Mouse (Mus musculus): ENCODE results near the gene Ubash3a. TPM values are rescaled to one million over a fixed set of nuclear protein-coding genes. Genes with fewer than 3 reads are reported as not detected.

The Ubash3a gene
- total RNA-seq, 2 experiments from 2014 or later, result 0.41 TPM; not detected in 1

DNA sequence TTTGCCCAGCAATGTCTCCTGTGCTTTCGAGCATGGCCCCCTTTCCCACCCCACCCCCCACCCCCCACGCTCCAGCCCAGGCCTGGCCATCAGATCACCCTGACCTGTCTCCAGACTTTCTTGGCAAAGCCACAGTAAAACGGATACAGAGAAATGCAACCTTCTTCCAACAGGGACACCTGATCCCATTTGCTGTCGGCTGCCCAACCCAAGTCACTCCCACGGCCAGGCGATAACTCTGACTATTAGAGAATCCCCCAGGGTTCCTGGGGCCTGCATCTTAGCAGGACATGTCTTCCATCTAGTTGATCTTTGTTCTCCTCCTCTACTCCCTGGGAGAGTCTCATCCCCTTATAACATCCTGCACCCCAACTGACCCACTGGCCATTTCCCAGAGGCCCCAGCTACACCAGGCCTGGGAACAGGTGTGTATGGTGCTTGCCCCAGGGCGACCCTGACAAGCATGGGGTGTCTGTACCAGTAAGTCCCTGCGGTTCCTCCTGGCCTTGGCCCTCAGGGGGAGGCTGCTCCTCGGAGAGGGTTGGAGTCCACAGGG is 50.7 kb downstream of the Ubash3a start:
- intact Hi-C loops (cut with DNase I), result no loop called here
- DNase-seq, result peak; percentile 56 to 58

DNA sequence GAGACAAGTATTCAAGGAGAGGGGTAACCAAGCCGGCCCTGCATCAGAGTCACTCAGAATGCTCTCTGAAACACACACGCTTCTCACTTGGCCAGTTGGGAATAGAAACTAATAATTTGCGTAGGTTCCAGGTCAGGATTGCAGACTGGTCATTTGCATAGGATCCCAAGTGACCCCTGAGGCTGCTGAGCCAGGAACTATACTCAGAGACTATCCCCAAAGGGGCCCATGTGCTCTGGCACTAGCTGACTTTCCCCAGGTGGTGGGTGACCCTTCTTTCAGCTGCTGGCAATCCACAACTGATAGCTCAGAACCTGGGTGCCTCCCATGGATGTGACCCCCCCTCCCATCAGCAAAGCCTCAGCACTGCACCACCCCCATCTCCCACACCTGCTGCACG is 51.5 kb downstream of the Ubash3a start:
- intact Hi-C loops (cut with DNase I), result no loop called here
- DNase-seq, result peak in 1 of 2 experiments; percentile 14

DNA sequence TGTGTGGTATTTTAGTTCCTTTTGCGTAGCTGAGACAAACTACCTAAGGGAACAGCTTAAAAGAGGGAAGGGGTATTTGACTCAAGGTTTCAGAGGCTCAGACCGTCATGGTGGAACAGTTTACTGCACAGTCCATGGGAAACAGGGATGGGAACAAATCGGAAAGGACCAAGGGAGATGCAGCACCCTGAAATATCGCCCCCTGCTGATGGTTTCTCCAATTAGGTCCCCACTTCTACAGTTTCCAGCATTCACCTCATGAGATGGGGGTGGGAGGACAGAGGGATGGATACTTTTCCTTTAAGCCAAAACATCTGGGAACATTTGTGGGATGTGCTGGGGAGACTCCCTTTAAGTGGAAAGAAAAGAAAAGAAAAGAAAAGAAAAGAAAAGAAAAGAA is 52.2 kb downstream of the Ubash3a start:
- DNase-seq, result peak in 1 of 2 experiments; percentile 9
- intact Hi-C loops (cut with DNase I), result no loop called here

DNA sequence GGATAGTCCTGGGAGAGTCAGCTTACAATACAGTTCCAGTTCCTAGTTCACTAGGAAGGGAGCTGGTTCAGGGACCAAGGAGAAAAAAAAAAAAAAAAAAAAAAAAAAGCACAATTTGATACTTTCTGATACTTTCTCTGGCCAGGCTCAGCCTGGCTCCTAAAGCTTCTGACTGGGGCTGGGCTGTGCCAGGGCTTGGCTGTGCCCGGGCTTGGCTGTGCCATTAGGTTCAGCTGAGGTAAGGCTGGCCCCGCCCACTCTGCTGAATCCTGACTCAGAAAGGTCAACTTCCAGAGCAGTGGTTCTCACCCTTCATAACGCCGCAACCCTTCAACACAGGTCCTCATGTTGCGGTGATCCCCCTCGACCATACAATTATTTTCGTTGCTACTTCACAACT is 52.8 kb downstream of the Ubash3a start:
- intact Hi-C loops (cut with DNase I), result no loop called here
- DNase-seq, result peak; percentile 86 to 87

DNA sequence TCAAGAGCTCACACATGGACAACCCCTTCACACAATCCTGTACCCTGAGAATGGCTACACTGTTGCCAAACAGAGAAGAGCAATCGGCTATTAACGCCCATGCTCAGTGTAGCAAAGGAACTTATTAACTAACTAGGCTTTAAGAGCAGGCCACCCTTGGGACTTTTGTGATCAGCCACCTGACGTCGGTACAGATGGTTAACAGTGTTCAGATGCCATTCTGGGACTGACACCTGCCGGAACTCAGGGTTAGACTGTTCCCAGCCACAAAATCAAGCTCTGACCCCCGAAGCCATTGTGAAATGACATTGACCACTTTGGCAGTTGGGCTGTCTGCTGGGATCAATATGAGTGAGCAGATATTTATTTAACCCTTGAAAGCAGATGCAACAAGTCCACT is 53.7 kb downstream of the Ubash3a start:
- no peak for DNase-seq
- intact Hi-C loops (cut with DNase I), result no loop called here

DNA sequence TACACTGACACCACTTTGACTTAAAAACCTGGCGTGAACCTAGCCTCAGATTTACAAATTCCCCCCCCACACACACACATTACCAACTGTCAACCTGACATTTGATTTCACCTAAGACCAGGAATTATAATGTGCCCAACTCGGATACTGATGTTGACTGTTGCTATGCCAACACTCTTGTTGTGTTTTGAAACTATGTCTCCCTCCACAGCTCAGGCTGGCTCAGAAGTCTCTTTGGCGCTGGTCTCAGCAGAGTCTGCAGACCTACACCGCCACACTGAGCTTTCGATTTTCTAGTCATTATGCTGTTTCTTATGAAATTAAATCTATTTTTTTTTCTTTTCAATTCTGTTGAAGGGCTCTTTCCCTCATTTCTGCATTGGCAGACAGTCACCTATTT is 55.0 kb downstream of the Ubash3a start:
- intact Hi-C loops (cut with DNase I), result no loop called here
- peak in 1 of 2 experiments; percentile 15 for DNase-seq

DNA sequence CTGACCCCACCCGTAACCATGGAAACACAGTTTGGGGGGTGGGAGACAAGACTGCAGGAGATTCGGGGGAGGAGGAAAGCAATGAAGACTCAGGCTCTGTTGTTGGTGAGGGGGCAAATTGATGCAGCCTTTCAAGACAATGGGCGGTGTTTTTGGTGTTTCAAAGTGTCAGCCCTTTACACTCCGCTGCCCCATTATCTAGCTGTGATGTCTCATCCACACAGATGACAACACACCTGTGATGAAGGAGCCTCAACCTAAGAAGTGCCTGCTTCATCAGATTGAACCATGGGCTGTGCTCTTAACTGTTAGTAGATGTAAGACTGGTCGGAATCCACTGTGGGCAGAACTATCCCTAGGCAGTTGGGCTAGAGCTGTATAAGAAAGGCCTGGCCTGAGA is 56.1 kb downstream of the Ubash3a start:
- intact Hi-C loops (cut with DNase I), result no loop called here
- no peak for DNase-seq

DNA sequence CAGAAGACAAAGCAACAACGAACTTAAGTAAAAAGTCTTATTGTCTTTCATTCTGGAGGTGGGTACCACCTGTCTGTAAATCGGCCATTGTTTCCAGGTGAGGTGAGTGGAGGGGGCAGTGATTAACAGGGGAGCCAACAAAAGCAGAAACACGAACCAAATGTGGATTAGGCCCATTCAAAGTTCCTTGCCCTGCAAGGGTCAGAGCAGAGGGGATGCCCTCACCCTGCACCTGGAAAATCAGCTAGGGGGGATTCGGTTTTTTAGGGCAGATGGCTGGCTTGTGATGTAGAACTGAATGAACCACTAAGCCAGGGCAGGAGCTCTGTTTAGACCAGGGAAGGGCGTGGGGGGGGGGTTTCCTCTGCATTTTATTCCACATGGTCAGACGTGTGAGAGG is 56.7 kb downstream of the Ubash3a start:
- no peak for DNase-seq
- intact Hi-C loops (cut with DNase I), result no loop called here

DNA sequence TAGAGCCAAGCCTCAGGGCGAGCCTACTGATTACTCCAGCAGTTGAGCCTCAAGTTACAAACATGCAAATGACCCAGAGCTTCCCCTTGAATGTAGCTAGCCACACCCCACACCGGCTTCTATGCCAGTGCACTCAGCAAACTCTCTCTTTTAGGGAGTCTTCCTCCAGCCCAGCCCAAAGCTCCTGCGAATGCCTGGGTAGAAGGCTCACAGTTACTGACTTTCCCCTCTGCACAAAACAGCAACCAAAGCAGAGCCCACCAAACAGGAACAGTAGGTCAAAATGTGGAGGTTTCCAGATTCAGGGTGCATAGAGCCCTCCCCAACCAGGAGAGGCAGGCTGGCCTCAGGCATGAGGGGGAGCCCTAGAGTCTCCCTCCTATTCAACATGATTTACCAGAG is 57.5 kb downstream of the Ubash3a start:
- intact Hi-C loops (cut with DNase I), result no loop called here
- no peak for DNase-seq

DNA sequence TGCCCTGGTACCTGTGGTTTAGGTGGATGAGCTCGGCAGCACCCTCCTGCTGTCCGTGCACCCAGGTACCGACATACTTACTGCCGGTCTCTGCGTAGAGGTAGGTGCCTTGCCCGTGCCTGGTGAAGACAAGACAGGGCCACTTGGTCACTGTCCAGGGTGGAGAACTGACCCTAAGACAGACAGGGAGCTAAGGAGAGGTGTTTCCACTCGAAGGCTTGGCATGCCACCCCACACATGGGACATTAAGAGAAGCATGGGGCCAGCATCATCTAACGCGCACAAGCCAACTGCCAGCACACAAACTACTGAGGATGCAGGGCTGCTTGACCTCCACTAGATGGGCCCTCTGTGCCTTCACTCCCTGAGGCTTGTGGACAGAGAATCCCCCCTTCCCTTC is 58.2 kb downstream of the Ubash3a start:
- intact Hi-C loops (cut with DNase I), result no loop called here
- no peak for DNase-seq

DNA sequence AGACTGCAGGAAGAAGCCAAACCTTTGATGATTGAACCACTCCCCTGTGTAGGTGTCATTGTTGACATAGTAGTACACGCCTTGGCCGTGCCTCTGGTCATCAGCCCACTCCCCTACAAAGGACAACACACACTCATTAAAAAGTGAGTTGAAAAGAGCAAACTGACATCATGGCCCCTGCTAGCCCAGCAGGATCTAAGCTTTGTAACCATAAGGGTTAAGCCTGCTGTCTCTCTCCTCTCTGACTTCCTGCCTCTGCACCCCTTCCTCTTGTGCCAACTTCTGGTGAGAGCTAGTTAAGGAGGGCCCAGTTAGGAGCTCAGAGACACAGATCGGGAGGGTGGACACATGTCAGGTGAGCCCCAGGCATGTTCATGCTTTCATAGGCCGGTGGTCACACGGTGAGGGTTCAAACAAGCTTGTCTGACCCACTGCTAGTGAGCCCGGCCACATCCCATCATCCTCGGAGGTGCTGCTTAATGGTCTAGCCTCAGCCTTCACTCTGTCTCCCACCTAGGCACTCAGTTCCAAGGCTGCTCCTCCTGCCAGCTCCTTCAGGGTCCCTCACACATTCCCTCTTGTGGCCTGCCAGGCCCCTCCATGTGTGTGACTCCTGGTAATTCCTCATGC is 58.8 kb downstream of the Ubash3a start:
- DNase-seq, result no peak
- intact Hi-C loops (cut with DNase I), result no loop called here

DNA sequence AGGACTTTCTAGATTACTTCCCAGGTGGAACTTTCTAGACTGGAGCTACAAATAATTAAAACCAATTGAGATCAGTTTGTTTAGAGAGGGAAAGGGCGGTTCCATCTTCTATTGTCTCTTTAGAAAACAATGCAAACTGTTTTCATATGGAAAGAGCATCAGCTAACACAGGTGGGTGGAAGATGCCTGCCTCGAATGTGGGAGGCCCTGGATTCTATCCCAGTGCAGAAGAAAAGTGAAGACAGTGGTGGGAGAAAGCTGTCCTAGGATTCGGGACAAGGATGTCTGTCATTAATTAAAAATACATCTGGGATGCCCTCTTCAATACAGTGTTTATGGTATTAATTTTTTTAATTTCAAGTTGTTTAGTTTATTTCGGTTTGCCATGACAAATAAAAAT is 59.5 kb downstream of the Ubash3a start:
- no peak for DNase-seq
- intact Hi-C loops (cut with DNase I), result no loop called here

DNA sequence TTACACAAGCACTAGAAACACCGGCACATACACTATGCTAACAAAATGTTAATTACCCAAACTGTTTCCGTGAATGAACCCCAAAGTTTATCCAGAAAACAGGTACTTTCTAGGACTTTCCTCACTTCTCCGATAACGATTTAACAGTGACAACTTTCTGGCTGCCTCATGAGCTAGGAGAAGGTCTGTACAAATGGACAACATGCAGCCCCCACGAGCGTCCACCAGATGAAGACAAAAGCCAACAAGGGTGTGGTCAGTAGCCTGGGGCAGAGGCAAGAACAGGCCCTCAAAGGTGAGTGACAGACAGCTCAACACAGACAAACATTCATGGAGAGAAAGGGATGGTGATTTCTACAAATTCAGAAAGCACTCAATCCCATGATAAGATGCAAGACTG is 59.9 kb downstream of the Ubash3a start:
- no peak for DNase-seq
- intact Hi-C loops (cut with DNase I), result no loop called here

DNA sequence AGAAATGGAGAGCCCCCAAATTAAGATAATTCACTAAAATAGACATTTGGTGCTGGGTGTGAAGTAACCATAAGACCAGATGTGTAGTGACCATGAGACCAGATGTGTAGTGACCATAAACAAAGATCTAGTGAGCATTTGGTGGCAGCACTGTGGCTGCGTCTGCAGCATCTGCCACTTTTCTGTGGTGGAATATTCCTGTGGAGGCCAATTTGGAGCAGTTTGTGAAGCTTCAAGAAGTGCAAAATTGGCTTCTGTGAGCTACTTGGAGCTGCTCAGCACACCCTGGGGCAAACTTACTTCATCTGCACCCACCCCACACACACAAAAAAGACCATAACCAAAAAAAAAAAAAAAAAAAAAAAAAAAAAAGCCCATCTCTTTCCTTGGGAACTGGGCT is 60.3 kb downstream of the Ubash3a start:
- intact Hi-C loops (cut with DNase I), result no loop called here
- no peak for DNase-seq

DNA sequence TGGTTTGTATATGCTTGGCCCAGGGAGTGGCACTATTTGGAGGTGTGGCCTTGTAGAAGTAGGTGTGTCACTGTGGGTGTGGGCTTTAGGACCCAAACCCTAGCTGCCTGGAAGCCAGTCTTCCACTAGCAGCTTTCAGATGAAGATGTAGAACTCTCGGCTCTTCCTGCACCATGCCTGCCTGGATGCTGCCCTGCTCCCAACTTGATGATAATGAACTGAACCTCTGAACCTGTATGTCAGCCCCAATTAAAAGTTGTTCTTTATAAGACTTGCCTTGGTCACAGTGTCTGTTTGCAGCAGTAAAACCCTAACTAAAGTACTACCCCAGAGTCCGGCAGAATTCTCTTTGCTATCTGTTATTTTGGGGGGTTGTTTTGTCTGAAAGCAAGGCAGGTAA is 62.1 kb downstream of the Ubash3a start:
- intact Hi-C loops (cut with DNase I), result loop anchor here (1.0 to 2.0 kb wide), 2 partner anchors 15 to 22 kb away; no protein-coding TSS in a partner anchor

DNA sequence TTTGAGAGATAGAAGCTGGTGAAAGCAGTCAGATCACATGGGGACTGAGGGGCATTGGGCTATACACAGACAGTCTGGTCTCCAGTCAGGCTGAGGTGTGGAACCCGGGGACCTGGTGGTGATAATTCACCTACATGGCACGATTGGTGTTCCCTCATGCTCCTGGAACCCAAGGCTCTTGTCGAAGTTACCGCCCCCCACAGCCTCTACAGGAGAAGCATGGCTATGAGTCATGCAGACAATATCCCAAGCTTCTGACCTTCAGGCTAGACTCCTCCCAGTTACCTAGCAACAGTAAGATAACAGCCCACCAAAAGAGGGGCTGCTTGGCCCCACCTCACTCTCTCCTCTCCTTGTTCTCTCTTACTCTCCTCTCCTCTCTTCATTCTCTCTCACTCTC is 62.6 kb downstream of the Ubash3a start:
- DNase-seq, result peak in 1 of 2 experiments; percentile 2
- intact Hi-C loops (cut with DNase I), result loop anchor here (1.0 to 2.0 kb wide), 2 partner anchors 15 to 21 kb away; no protein-coding TSS in a partner anchor

More for the DNA sequence above, 62.1 kb downstream of the Ubash3a start:
- no peak for DNase-seq

DNA sequence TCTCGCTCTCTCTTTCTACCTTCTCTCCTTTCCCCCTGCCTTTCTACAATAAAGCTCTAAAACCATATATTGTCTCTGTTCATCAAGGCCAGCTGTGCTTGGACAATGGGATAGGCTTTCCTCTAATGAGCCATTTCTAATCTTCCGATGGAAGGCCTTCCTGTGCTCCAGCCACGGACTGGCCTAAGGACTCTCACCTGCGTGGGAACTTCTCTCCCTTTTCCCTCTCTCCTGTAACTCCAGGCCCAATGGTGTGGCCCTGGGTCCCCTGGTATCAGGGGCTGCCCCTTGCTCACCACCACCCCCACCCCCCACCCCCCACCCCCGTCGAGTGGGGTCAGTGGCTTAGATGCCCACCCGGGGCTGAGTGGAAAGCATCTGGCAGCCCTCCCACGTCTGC is 63.1 kb downstream of the Ubash3a start:
- intact Hi-C loops (cut with DNase I), result loop anchor here (1.0 to 2.0 kb wide), 2 partner anchors 16 to 21 kb away; no protein-coding TSS in a partner anchor
- DNase-seq, result peak in 1 of 2 experiments; percentile 3

DNA sequence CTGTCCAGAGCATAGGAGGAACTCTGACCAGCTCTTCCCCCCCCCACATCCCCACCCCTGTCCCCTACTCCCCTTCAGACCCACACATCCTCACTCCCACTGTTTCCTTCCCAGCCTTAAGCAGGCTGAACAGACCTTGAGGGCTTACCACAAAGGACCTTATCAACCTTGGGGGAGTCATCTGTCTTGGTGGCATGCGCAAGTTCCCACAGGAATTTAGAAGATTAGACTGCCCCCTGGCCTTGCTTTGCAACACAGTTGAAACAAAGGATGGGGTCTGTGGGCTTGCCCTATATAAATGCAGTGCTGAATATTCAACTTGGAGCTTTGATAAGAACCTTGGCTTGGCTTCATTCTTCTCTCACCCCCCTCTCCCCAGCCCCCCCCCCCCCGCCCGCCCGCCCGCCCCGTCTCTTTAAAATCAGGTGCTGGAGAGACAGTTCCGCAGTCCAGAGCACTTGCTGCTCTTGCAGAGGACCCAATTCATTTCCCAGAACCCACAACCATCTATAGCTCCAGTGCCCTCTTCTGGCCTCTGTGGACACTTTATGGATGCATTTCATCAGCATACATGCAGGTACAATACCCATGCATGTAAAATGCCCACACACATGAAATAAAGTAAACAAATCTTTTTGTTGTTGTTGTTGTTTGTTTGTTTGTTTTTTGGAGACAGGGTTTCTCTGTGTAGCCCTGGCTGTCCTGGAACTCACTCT is 63.6 kb downstream of the Ubash3a start:
- DNase-seq, result peak; percentile 4 to 8
- intact Hi-C loops (cut with DNase I), result loop anchor here (2.0 kb wide), 1 partner anchor 16 kb away; no protein-coding TSS in a partner anchor

DNA sequence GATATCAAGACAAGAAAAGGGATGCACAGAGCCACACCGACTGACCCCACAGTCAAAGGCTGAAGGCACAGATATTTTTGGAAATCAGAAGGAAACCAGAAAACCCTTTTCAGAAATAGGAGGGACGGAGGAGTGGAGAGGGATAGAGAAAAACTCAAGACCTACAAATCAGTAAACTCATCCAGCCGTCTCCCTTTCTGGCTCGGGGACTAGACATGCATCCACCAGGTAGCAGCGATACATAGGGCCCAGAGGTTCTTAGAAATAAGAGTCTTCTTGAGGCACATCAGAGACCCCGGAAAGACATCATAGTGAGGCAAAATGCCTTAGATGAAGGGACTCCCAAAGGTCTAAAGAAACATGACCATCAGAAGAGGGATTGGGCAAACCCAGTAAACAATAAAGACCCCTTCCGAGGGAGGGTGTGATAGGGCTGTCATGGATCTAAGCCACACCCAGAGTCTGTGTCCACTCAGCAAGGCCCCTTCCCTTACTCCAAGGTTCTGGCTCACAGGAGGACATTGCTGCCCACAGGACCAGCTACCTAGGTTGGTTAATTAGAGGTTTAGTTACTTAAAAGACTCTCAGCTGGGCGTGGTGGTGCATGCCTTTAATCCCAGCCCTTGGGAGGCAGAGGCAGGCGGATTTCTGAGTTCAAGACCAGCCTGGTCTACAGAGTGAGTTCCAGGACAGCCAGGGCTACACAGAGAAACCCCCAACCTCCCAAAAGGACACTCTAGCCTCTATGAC is 64.9 kb downstream of the Ubash3a start:
- DNase-seq, result peak; percentile 1 to 12
- intact Hi-C loops (cut with DNase I), result no loop called here

DNA sequence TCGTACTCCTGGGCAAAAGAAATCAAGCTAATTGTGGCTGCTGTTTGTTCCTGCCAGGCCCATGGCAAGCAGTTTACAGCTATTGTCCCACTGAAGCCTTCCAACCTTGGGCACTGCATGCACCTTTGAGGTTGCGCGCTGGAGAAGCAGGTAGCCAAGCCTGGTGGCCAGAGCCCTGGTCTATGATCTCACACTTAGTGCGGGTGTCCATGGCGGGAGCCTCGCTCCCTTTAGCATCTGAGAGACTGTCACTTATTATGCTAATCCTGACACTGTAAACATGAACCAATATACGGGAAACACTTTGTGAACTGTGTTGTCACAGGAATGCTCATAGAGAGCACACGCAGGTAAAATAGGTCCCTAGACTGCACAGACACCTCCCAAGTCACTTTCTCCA is 66.0 kb downstream of the Ubash3a start:
- peak; percentile 1 to 11 for DNase-seq
- intact Hi-C loops (cut with DNase I), result no loop called here

DNA sequence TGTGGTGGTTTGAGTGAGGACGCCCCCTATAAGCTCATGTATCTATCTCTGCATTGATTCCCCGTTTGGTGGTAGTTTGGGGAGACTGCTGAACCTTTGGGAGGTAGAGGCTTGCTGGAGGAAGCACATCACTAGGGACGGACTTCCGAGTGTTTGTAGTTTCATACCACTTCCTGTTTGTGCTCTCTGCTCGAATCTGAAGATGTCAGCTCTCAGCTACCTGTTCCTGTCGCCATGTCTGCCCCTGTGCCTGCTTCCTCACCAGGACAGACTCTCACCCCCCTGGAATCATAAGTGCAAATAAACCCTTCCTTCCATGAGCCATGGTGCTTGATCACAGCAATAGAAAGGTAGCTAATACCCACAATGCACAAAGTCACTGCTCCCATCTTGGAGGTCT is 67.5 kb downstream of the Ubash3a start:
- DNase-seq, result no peak
- intact Hi-C loops (cut with DNase I), result no loop called here

Data from gastrocnemius, postnatal 36 days (tissue).